Mouse (Mus musculus) heart, postnatal 10 days (tissue): ENCODE results near the gene Bbip1. TPM values are rescaled to one million over a fixed set of nuclear protein-coding genes. Genes with fewer than 3 reads are reported as not detected.

Experiments
- DNase-seq, 2 experiments: peaks; one replicate each; pipeline ENCODE4 v3.0.0; 2021
- intact Hi-C: fragments of 180-260 bp; cut with DNase I; formaldehyde crosslinking; loops from one replicate; pipeline ENCODE4 v1.15.1; 2025
- total RNA-seq, 2 experiments: library from RNA; stranded (reverse); gene quantifications; 2 replicates each; pipeline ENCODE4 v1.2.3; 2021

Bbip1 gene
- total RNA-seq, 2 experiments from 2014 or later, result 33.4 to 37.4 TPM

GRCm38 (mm10) chr19:53893711-53894171 lies 50.7 kb downstream of the Bbip1 start:
- intact Hi-C loops, result no loop called here
- peak; percentile 65 to 72 for DNase-seq

GRCm38 (mm10) chr19:53892838-53893359 lies 51.5 kb downstream of the Bbip1 start:
- intact Hi-C loops, result no loop called here
- no peak for DNase-seq

- DNase-seq, result peak; percentile 49 to 59
- intact Hi-C loops, result no loop called here
Observed at GRCm38 (mm10) chr19:53892061-53892460, 52.4 kb downstream of the Bbip1 start, which contains the start of gene Pdcd4. TSS of gene Pdcd4 (plus strand) at chr19:53892231.

- DNase-seq, result no peak
- intact Hi-C loops, result no loop called here
Observed at GRCm38 (mm10) chr19:53891569-53891968, 52.9 kb downstream of the Bbip1 start.

GRCm38 (mm10) chr19:53890781-53891251 lies 53.6 kb downstream of the Bbip1 start:
- intact Hi-C loops, result no loop called here
- peak in 1 of 2 experiments; percentile 51 for DNase-seq

GRCm38 (mm10) chr19:53890274-53890673 lies 54.2 kb downstream of the Bbip1 start:
- intact Hi-C loops, result no loop called here
- DNase-seq, result no peak

- intact Hi-C loops, result no loop called here
Observed at GRCm38 (mm10) chr19:53889555-53889954, 54.9 kb downstream of the Bbip1 start.

GRCm38 (mm10) chr19:53888331-53888730 lies 56.1 kb downstream of the Bbip1 start:
- intact Hi-C loops, result no loop called here
- no peak for DNase-seq

More at GRCm38 (mm10) chr19:53889555-53889954, 54.9 kb downstream of the Bbip1 start:
- DNase-seq, result no peak

GRCm38 (mm10) chr19:53887822-53888221 lies 56.6 kb downstream of the Bbip1 start:
- intact Hi-C loops, result no loop called here
- no peak for DNase-seq

GRCm38 (mm10) chr19:53886576-53887370 lies 57.7 kb downstream of the Bbip1 start:
- no peak for DNase-seq
- intact Hi-C loops, result no loop called here

- intact Hi-C loops, result no loop called here
- DNase-seq, result no peak
Observed at GRCm38 (mm10) chr19:53885450-53885849, 59.0 kb downstream of the Bbip1 start.

- intact Hi-C loops, result no loop called here
- no peak for DNase-seq
Observed at GRCm38 (mm10) chr19:53881786-53882185, 62.6 kb downstream of the Bbip1 start.

GRCm38 (mm10) chr19:53880460-53880859 lies 64.0 kb downstream of the Bbip1 start:
- intact Hi-C loops, result no loop called here

More at GRCm38 (mm10) chr19:53880460-53880859, 64.0 kb downstream of the Bbip1 start:
- DNase-seq, result no peak

Other genes with a start within 250 kb of the Bbip1 start
- 10 to 100 TPM; 30.2 to 31.0 TPM for gene Pdcd4, start 52.4 kb downstream of the Bbip1 start, total RNA-seq
- 10 to 100 TPM; 35.8 to 36.7 TPM for gene Shoc2, start 321 bp downstream of the Bbip1 start, total RNA-seq
- under 1 TPM in 1 of 2 experiments, not detected in 1; 0.24 TPM for gene Adra2a, start 99.5 kb upstream of the Bbip1 start, total RNA-seq